Mouse (Mus musculus) erythroblast, embryonic 14.5 days (primary cell): ENCODE results near the gene Tollip.

Experiments used
- GATA1 ChIP-seq: IDR thresholded peaks from 2 replicates; pipeline ENCODE4 v1.6.1; 2012; ENCODE audit warnings: low read length, inconsistent platforms, mixed read lengths
- TAL1 ChIP-seq: IDR thresholded peaks from 3 replicates; pipeline ENCODE4 v1.6.1; 2012; ENCODE audit warnings: low read length, inconsistent platforms, mixed read lengths

- TF ChIP-seq GATA1 (no peak), TAL1 (no peak)
Measured at GRCm38 (mm10) chr7:141874891-141875290, 43.4 kb downstream of the Tollip start.
